Mouse (Mus musculus): ENCODE measurements at regions not wholly inside any gene's neighbourhood (a gene's known extent, or its start where the extent isn't known, plus 50 kb on each side); places are given as distances from the start of the nearest gene placed in this dataset.

- no peak for DNase-seq
These were observed 477.9 kb upstream of the Gm26657 start for GRCm38 (mm10) chr4:56261992-56262391.

- peak; percentile 19 for DNase-seq
These were observed 487.5 kb upstream of the Gm26657 start for GRCm38 (mm10) chr4:56252375-56252774.

- no peak for DNase-seq
These were observed 488.1 kb upstream of the Gm26657 start for GRCm38 (mm10) chr4:56251766-56252165.

- no peak for DNase-seq
These were observed 489.3 kb upstream of the Gm26657 start for GRCm38 (mm10) chr4:56250611-56251010.

- DNase-seq, result no peak
These were observed 496.0 kb upstream of the Gm26657 start for GRCm38 (mm10) chr4:56243863-56244262.

GRCm38 (mm10) chr4:56238496-56239488 is 501.1 kb upstream of the Gm26657 start:
- DNase-seq, result no peak

- DNase-seq, result no peak
These were observed 508.5 kb upstream of the Gm26657 start for GRCm38 (mm10) chr4:56231414-56231813.

GRCm38 (mm10) chr4:56230451-56230850 is 509.4 kb upstream of the Gm26657 start:
- no peak for DNase-seq

GRCm38 (mm10) chr4:56226493-56226892 is 513.4 kb upstream of the Gm26657 start:
- no peak for DNase-seq

- peak; percentile 67 for DNase-seq
These were observed 515.3 kb upstream of the Gm26657 start for GRCm38 (mm10) chr4:56224542-56224941.

GRCm38 (mm10) chr4:56222023-56222776 is 517.7 kb upstream of the Gm26657 start:
- DNase-seq, result peak; percentile 80

GRCm38 (mm10) chr4:56220531-56220930 is 519.3 kb upstream of the Gm26657 start:
- peak; percentile 50 for DNase-seq

GRCm38 (mm10) chr4:56209499-56209898 is 530.4 kb upstream of the Gm26657 start:
- no peak for DNase-seq

GRCm38 (mm10) chr4:56207726-56208125 is 532.1 kb upstream of the Gm26657 start:
- DNase-seq, result no peak

GRCm38 (mm10) chr4:56205069-56205468 is 534.8 kb upstream of the Gm26657 start:
- DNase-seq, result no peak

- DNase-seq, result no peak
These were observed 546.5 kb upstream of the Gm26657 start for GRCm38 (mm10) chr4:56193365-56193764.

GRCm38 (mm10) chr4:56192516-56192915 is 547.4 kb upstream of the Gm26657 start:
- DNase-seq, result no peak

GRCm38 (mm10) chr4:56179566-56179965 is 560.3 kb upstream of the Gm26657 start:
- no peak for DNase-seq

- no peak for DNase-seq
These were observed 560.9 kb upstream of the Gm26657 start for GRCm38 (mm10) chr4:56178844-56179481.

- no peak for DNase-seq
These were observed 578.6 kb upstream of the Gm26657 start for GRCm38 (mm10) chr4:56161257-56161594.

GRCm38 (mm10) chr4:56160551-56161256 is 579.2 kb upstream of the Gm26657 start:
- DNase-seq, result no peak

- no peak for DNase-seq
These were observed 582.3 kb upstream of the Gm26657 start for GRCm38 (mm10) chr4:56157521-56158065.

Measured in lung, postnatal 10 days (tissue).